Mouse (Mus musculus) midbrain, embryonic 13.5 days (tissue): ENCODE measurements around the gene Pcp4l1. TPM values are rescaled to one million over a fixed set of nuclear protein-coding genes. Genes with fewer than 3 reads are reported as not detected.
"Not testable (repeated sequence)": the region's sequence is repeated elsewhere in the genome, so short reads cannot be mapped to it uniquely, and the experiment has no call there.

Experiments
- ATAC-seq: fragments of 200-750 bp; cut with Nextera tagmentation; 2 replicates; pipeline ENCODE4 v1.8.0; 2017; ENCODE audit warnings: mild to moderate bottlenecking, moderate TSS enrichment, moderate library complexity
- H3K27ac ChIP-seq: fragments of 300-500 bp; sonication (generic); 2 replicates; pipeline ENCODE4 v1.5.1; 2015; ENCODE audit warnings: inconsistent platforms, mild to moderate bottlenecking, moderate library complexity
- H3K27me3 ChIP-seq: fragments of 300-500 bp; sonication (generic); 2 replicates; pipeline ENCODE4 v1.6.1; 2015; ENCODE audit warnings: mild to moderate bottlenecking, inconsistent platforms
- H3K36me3 ChIP-seq: fragments of 300-500 bp; sonication (generic); 2 replicates; pipeline ENCODE4 v1.6.1; 2015; ENCODE audit warnings: mild to moderate bottlenecking, inconsistent platforms
- H3K4me1 ChIP-seq: fragments of 300-500 bp; sonication (generic); replicated peaks from 2 replicates; pipeline ENCODE4 v1.6.1; 2015; ENCODE audit warnings: inconsistent platforms
- H3K4me2 ChIP-seq: fragments of 300-500 bp; sonication (generic); replicated peaks from 2 replicates; pipeline ENCODE4 v1.6.1; 2015; ENCODE audit warnings: moderate library complexity, mild to moderate bottlenecking, inconsistent platforms
- H3K4me3 ChIP-seq: fragments of 300-500 bp; sonication (generic); replicated peaks from 2 replicates; pipeline ENCODE4 v1.5.1; 2015; ENCODE audit warnings: mild to moderate bottlenecking, inconsistent platforms
- H3K9ac ChIP-seq: fragments of 300-500 bp; sonication (generic); replicated peaks from 2 replicates; pipeline ENCODE4 v1.6.1; 2015; ENCODE audit warnings: mild to moderate bottlenecking, inconsistent platforms
- H3K9me3 ChIP-seq: fragments of 300-500 bp; sonication (generic); 2 replicates; pipeline ENCODE4 v1.6.1; 2016; ENCODE audit warnings: mild to moderate bottlenecking, inconsistent platforms
- WGBS: fragments of 180-500 bp; shearing (Covaris S2); methylation state at CpG from one replicate; pipeline ENCODE4 v1.1.7; 2015; 5-methylcytosine and 5-hydroxymethylcytosine counted together
- polyA plus RNA-seq: library from polyadenylated mRNA; unstranded; fragments of >200 nt; fragmentation: Nextera tagmentation; extraction: Ambion mirVana; gene quantifications from 2 replicates; pipeline ENCODE4 v1.2.1, GENCODE M21; 2015

Pcp4l1 gene
- polyA plus RNA-seq, 1 experiment from 2014 or later = 23.0 TPM

DNA sequence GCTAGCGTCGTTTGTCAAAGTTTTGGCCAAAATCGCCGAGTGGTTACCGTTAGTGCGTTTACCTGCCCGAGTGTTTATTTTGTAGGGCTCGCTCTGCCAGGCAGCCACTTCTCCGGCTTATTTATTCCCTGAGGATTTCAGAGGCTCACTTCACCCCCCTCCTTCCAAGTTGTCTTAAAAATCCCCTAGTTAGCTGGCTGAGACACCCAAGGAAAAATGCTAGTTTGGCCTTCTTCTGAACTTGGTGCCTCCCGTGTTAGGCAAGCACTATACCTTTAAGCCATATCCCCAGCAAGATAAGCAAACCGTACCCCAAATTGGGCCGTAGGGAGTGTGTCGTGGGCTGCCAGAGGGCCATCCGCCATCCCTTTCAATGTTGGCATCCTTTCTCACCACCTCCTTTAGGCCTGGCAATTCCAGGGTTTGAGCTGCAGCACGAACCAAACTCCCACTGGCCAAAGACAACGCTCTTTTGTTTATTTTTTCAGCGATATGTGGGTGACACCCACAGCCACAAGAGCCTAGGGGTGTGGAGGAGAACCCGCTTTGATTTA, 45.2 kb downstream of the Pcp4l1 start:
- H3K27me3 ChIP-seq = peaks cover 7% of the 10 kb centered on the region; the same call in 1 of the 2 replicates
- 9% methylated on average over 18 of the region's 18 CpGs for WGBS
- H3K4me2 ChIP-seq = peak overlapping the region; percentile 89
- H3K4me1 ChIP-seq = peaks cover 27% of the 10 kb centered on the region
- peaks cover 1% of the 10 kb centered on the region; the same call in 1 of the 2 replicates for H3K36me3 ChIP-seq
- peak overlapping the region; percentile 92 for H3K4me3 ChIP-seq
- peak overlapping the region; percentile 36 for H3K27ac ChIP-seq
- ATAC-seq = peak; percentile 47; the same call in 1 of the 2 replicates
- peak overlapping the region; percentile 91 for H3K9ac ChIP-seq
- no peaks in the 10 kb centered on the region for H3K9me3 ChIP-seq

DNA sequence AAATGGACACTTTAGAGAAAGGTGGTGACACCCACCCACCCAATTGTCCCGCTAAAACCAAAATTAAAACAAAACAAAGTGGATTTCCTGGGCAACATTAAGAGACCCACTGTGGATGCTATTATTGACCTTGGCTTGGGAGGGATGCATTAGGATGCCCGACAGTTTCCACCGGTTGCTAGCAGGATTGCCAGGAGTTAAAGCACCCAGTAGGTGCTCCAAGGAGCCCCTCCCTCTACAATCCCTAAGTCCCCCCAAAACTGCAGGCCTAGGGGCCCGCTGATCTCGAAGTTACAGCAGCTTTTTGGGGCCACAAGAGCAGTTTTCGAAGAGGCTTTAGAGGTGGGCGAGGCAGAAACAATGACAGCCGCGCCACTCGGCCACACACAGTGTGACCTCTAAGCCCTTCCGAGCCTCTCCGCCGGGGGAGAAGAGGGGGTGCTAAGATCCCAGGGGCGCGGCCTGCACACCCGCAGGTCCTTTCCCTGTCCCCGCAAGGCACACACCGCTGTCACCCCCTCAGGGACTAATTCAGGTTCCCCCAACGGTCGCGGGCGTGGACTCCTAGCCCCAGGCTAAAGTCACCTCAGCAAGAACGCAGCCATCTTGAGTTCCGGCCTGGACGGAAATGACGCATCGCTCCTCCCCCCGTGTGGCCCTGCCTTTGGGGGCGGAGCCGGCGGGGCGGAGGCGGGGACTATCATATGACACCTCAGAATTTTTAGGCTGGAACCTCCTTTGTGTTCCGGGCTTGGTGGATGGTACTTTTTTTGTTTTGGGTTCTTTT, 45.9 kb downstream of the Pcp4l1 start, which contains the start of the genes Sdhc and Mpz:
TSS of gene Sdhc (minus strand) at position 630 of the 787 bp plus-strand sequence.
TSS of gene Mpz (plus strand) at position 738 of the 787 bp plus-strand sequence.
- Histone ChIP-seq H3K9ac (peak within 1 kb of the TSS; percentile 91), H3K27ac (peak within 1 kb of the TSS; percentile 73), H3K9me3 (no peaks in the 10 kb centered on the region), H3K4me3 (peak within 1 kb of the TSS; percentile 92), H3K27me3 (peaks cover 5% of the 10 kb centered on the region; the same call in 1 of the 2 replicates), H3K4me2 (peak within 1 kb of the TSS; percentile 89), H3K4me1 (peaks cover 27% of the 10 kb centered on the region), H3K36me3 (peaks cover 7% of the 10 kb centered on the region; the same call in 1 of the 2 replicates)
- peak; percentile 96 for ATAC-seq
- under 1% methylated on average over 34 of the region's 34 CpGs for WGBS

DNA sequence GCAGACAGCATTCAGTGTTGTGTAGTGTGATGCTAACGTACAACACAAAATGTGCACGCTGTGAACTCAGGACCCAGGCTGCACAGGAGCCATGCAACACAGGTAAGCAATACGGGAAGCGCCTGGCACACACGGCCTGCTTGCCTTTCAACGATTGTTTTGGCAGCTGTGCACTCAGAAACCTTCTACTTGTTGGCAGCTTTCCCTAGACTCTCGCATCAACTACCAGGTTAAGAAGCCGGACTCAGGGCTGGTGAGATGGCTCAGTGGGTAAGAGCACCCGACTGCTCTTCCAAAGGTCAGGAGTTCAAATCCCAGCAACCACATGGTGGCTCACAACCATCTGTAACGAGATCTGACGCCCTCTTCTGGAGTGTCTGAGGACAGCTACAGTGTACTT, 53.1 kb downstream of the Pcp4l1 start:
- 83% methylated on average over 11 of the region's 11 CpGs for WGBS
- H3K36me3 ChIP-seq = peaks cover 60% of the 10 kb centered on the region
- not testable (repeated sequence) for H3K4me1 ChIP-seq, ATAC-seq, H3K4me3 ChIP-seq, H3K4me2 ChIP-seq, H3K9me3 ChIP-seq, H3K27me3 ChIP-seq, H3K27ac ChIP-seq, H3K9ac ChIP-seq

DNA sequence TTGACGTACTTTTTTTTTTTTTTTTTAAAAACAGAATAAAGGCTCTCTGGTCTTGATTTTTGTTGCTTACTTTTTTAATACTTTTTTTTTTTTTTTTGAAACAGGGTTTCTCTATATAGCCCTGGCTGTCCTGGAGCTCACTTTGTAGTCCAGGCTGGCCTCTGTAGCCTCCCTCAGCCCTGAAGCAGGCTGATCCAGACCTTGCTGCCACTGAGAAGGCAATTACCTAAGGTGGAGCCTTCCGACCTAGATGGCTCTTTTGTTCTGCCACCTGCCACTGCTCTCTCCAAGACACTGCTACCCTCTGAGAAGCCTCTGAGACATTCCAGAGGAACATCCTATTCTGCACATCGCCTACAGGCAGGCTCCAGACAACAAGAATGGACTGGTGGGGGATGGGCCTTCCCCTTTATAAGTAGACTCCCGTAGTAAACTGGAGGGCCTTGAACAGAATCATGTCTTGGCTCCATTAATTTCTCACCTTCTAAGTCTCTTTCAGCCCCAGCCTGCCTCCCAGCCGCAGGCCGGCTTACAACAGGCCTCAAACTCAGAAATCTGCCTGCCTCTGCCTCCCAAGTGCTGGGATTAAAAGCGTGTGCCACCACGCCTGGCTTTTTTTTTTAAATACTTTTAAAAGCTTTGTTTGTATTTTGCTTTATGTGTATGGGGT, 58.4 kb downstream of the Pcp4l1 start:
- H3K9ac ChIP-seq, H3K4me3 ChIP-seq, H3K4me2 ChIP-seq, H3K27me3 ChIP-seq, ATAC-seq, H3K9me3 ChIP-seq, H3K27ac ChIP-seq, H3K4me1 ChIP-seq: not testable (repeated sequence)
- H3K36me3 ChIP-seq = peaks cover 80% of the 10 kb centered on the region
- WGBS = 92% methylated on average over 8 of the region's 8 CpGs

DNA sequence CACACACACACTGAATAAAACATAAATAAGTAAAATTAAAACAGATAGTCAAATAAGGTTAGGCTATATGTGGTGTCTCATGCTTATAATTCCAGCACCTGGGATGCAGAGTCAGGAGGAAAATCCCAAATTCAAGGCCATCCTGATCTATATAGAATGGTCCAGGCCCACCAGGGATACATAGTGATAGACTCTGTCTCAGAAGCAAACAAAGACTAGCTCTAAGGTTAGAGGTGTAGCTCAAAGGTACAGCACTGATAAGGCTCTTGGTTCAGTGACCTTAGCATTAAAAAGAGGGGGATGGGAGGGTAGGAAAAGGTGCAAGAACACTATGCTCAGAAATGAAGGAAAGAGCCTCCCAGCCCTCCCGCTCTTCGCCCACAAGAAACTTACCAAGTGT, 60.5 kb downstream of the Pcp4l1 start:
- Histone ChIP-seq H3K27me3 (no peaks in the 10 kb centered on the region), H3K36me3 (peaks cover 69% of the 10 kb centered on the region), H3K4me3 (no peak overlapping the region), H3K9ac (no peak overlapping the region), H3K4me1 (no peaks in the 10 kb centered on the region), H3K9me3 (no peaks in the 10 kb centered on the region), H3K27ac (no peak overlapping the region), H3K4me2 (no peak overlapping the region)
- WGBS = 98% methylated on average over 2 of the region's 2 CpGs
- ATAC-seq = no peak

GRCm38 (mm10) chr1:171130971-171131370, 65.1 kb downstream of the Pcp4l1 start:
- peaks cover 75% of the 10 kb centered on the region for H3K36me3 ChIP-seq
- H3K9ac ChIP-seq = no peak overlapping the region
- WGBS = 95% methylated on average over 1 of the region's 1 CpGs
- no peak overlapping the region for H3K27ac ChIP-seq
- no peaks in the 10 kb centered on the region for H3K4me1 ChIP-seq
- ATAC-seq = no peak
- H3K4me3 ChIP-seq = no peak overlapping the region
- no peak overlapping the region for H3K4me2 ChIP-seq
- no peaks in the 10 kb centered on the region for H3K27me3 ChIP-seq
- H3K9me3 ChIP-seq = no peaks in the 10 kb centered on the region

GRCm38 (mm10) chr1:171129251-171129650, 66.8 kb downstream of the Pcp4l1 start:
- Histone ChIP-seq H3K9me3 (no peaks in the 10 kb centered on the region), H3K9ac (no peak overlapping the region), H3K4me3 (no peak overlapping the region), H3K36me3 (peaks cover 58% of the 10 kb centered on the region), H3K27me3 (no peaks in the 10 kb centered on the region), H3K27ac (no peak overlapping the region), H3K4me2 (no peak overlapping the region), H3K4me1 (no peaks in the 10 kb centered on the region)
- 60% methylated on average over 7 of the region's 7 CpGs for WGBS
- no peak for ATAC-seq

DNA sequence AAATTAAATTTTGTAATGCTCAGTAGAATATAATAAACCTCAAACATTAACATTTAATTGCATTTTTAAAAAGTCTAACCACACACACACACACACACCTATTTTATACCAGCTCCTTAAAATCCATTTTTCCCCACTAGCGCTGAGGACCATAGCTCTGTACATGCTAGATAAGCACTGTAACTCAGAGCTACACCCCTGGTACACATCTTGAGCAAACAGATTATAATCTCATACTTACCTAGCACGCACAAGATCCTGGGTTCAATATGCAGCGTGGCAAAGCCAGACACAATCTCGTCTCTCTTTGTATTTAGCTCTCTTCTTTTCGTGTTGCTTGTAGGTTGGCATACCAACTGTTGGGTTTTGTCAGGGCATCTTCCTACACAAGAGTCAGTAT, 71.7 kb downstream of the Pcp4l1 start:
- no peak overlapping the region for H3K4me3 ChIP-seq
- no peak for ATAC-seq
- 92% methylated on average over 5 of the region's 5 CpGs for WGBS

More for the DNA sequence above, 71.7 kb downstream of the Pcp4l1 start:
- H3K9me3 ChIP-seq = no peaks in the 10 kb centered on the region
- H3K27ac ChIP-seq = no peak overlapping the region
- H3K36me3 ChIP-seq = peaks cover 24% of the 10 kb centered on the region
- H3K9ac ChIP-seq = no peak overlapping the region
- H3K4me1 ChIP-seq = no peaks in the 10 kb centered on the region
- no peak overlapping the region for H3K4me2 ChIP-seq
- H3K27me3 ChIP-seq = no peaks in the 10 kb centered on the region

Other genes with a start within 250 kb of the Pcp4l1 start
- gene Fcgr2b, start 219.7 kb downstream of the Pcp4l1 start, polyA plus RNA-seq = 0.37 and 0.57 TPM in 2 replicates
- gene Fcgr4, start 177.3 kb downstream of the Pcp4l1 start, polyA plus RNA-seq = 0.15 TPM in 1 of 2 replicates, not detected in the other
- 4.8 and 6.0 TPM in 2 replicates for gene Fcgr3, start 131.3 kb downstream of the Pcp4l1 start, polyA plus RNA-seq
- gene Cfap126, start 82.3 kb downstream of the Pcp4l1 start, polyA plus RNA-seq = 2.0 and 3.7 TPM in 2 replicates
- gene Sdhc, start 45.7 kb downstream of the Pcp4l1 start, polyA plus RNA-seq = 260 and 273 TPM in 2 replicates
- gene Mpz, start 45.6 kb downstream of the Pcp4l1 start, polyA plus RNA-seq = 0.15 and 0.20 TPM in 2 replicates
- gene Nr1i3, start 17.7 kb upstream of the Pcp4l1 start, polyA plus RNA-seq = 0.30 and 0.42 TPM in 2 replicates
- 33.5 and 37.9 TPM in 2 replicates for gene Tomm40l, start 26.2 kb upstream of the Pcp4l1 start, polyA plus RNA-seq
- gene Apoa2, start 28.8 kb upstream of the Pcp4l1 start, polyA plus RNA-seq = 2.6 and 5.1 TPM in 2 replicates
- gene Fcer1g, start 38.1 kb upstream of the Pcp4l1 start, polyA plus RNA-seq = 20.2 and 20.8 TPM in 2 replicates
- 6.5 and 7.4 TPM in 2 replicates for gene Adamts4, start 54.2 kb upstream of the Pcp4l1 start, polyA plus RNA-seq
- 231 and 234 TPM in 2 replicates for gene Ndufs2, start 55.1 kb upstream of the Pcp4l1 start, polyA plus RNA-seq
- 99.0 and 99.8 TPM in 2 replicates for gene B4galt3, start 74.1 kb upstream of the Pcp4l1 start, polyA plus RNA-seq
- gene Ppox, start 84.9 kb upstream of the Pcp4l1 start, polyA plus RNA-seq = 56.0 and 56.4 TPM in 2 replicates
- gene Usp21, start 91.7 kb upstream of the Pcp4l1 start, polyA plus RNA-seq = 112 and 121 TPM in 2 replicates
- gene Ufc1, start 98.8 kb upstream of the Pcp4l1 start, polyA plus RNA-seq = 112 and 126 TPM in 2 replicates
- 54.3 and 56.9 TPM in 2 replicates for gene Dedd, start 132.9 kb upstream of the Pcp4l1 start, polyA plus RNA-seq
- gene Nit1, start 149.4 kb upstream of the Pcp4l1 start, polyA plus RNA-seq = 57.5 and 61.3 TPM in 2 replicates
- 166 and 177 TPM in 2 replicates for gene Pfdn2, start 149.4 kb upstream of the Pcp4l1 start, polyA plus RNA-seq
- gene Klhdc9, start 164.5 kb upstream of the Pcp4l1 start, polyA plus RNA-seq = 4.2 and 4.6 TPM in 2 replicates
- 0.70 and 0.97 TPM in 2 replicates for gene Nectin4, start 173.8 kb upstream of the Pcp4l1 start, polyA plus RNA-seq
- gene Arhgap30, start 192.7 kb upstream of the Pcp4l1 start, polyA plus RNA-seq = 0.63 TPM in 2 replicates
- gene Usf1, start 215.0 kb upstream of the Pcp4l1 start, polyA plus RNA-seq = 237 and 239 TPM in 2 replicates
- gene Tstd1, start 222.6 kb upstream of the Pcp4l1 start, polyA plus RNA-seq = 11.7 and 13.3 TPM in 2 replicates
- 8.3 and 9.7 TPM in 2 replicates for gene F11r, start 241.3 kb upstream of the Pcp4l1 start, polyA plus RNA-seq